Mouse (Mus musculus): Measurements from ENCODE around the gene Iqgap2.

GRCm38 (mm10) chr13:95870626-95871025 is 21.1 kb downstream of the Iqgap2 start:
- TF ChIP-seq POLR2A (IDR thresholded peaks at IDR 0.05; ENCODE audit: insufficient read depth, low read length), result no peak
- no peak for TF ChIP-seq CTCF (IDR thresholded peaks at IDR 0.05; ENCODE audit: low read depth, low read length)
- TF ChIP-seq EP300 (IDR thresholded peaks at IDR 0.05; ENCODE audit: insufficient read depth, low read depth, low read length), result no peak
